Mouse (Mus musculus): Measurements from ENCODE around the gene Tmem235.

DNA sequence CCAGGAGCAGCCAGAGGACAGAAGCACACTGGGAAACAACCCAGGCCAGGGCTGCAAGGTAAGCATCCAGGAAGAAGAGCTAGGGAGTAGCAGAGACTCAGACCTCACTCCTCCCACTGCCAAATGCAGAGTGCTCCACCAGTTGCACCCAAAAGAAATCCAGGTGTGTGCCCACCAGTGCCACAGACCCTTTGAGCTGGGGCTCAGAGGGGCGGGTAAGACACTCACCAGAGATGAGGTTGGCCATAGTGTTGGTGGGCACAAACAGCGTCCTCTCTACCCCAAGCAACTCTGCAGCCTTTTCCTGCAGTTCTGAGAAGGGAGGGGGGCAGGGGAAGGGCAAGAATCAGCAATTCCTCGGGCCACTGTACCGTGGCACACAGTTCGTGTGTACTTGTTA lies 10.8 kb downstream of the Tmem235 start:
- TF ChIP-seq CTCF (IDR thresholded peaks at IDR 0.05; ENCODE audit: low read depth, low read length) (no peak), POLR2A (IDR thresholded peaks at IDR 0.05; ENCODE audit: extremely low read depth, insufficient read depth, low read length) (no peak)
